Mouse (Mus musculus): ENCODE results near the gene Dnm1. TPM values are rescaled to one million over a fixed set of nuclear protein-coding genes. Genes with fewer than 3 reads are reported as not detected.
A peak's percentile ranks its signal among the peaks of the same experiment; 100 is the strongest.

Gene Dnm1
- polyA plus RNA-seq, 1 experiment from 2014 or later, result 4.5 TPM

- Histone ChIP-seq H3K36me3 (no peaks in the 10 kb centered on the region), H3K27ac (replicated peaks) (peak overlapping the region; percentile 76), H3K9ac (peak overlapping the region; percentile 61; the same call in 1 of the 2 replicates), H3K4me1 (peaks cover 11% of the 10 kb centered on the region; the same call in 1 of the 2 replicates), H3K4me2 (no peak overlapping the region), H3K4me3 (no peak overlapping the region), H3K9me3 (no peaks in the 10 kb centered on the region), H3K27me3 (replicated peaks) (peaks cover 24% of the 10 kb centered on the region)
- no peak for ATAC-seq (ENCODE audit: extremely low read depth, insufficient number of reproducible peaks, low FRiP score, low TSS enrichment)
- 26% methylated on average over 6 of the region's 6 CpGs for WGBS
Measured at GRCm38 (mm10) chr2:32329531-32329930, 23.6 kb downstream of the Dnm1 start.

GRCm38 (mm10) chr2:32328911-32329460 lies 24.2 kb downstream of the Dnm1 start:
- peaks cover 18% of the 10 kb centered on the region for H3K27me3 ChIP-seq (replicated peaks)
- no peaks in the 10 kb centered on the region for H3K9me3 ChIP-seq
- H3K27ac ChIP-seq (replicated peaks), result peak overlapping the region; percentile 76
- 40% methylated on average over 13 of the region's 13 CpGs for WGBS
- H3K4me1 ChIP-seq, result peaks cover 11% of the 10 kb centered on the region; the same call in 1 of the 2 replicates
- H3K9ac ChIP-seq, result peak overlapping the region; percentile 61
- H3K4me2 ChIP-seq, result no peak overlapping the region
- no peaks in the 10 kb centered on the region for H3K36me3 ChIP-seq
- no peak for ATAC-seq (ENCODE audit: extremely low read depth, insufficient number of reproducible peaks, low FRiP score, low TSS enrichment)
- H3K4me3 ChIP-seq, result no peak overlapping the region

- Histone ChIP-seq H3K4me1 (peaks cover 14% of the 10 kb centered on the region; the same call in 1 of the 2 replicates), H3K4me3 (no peak overlapping the region), H3K9ac (no peak overlapping the region), H3K9me3 (no peaks in the 10 kb centered on the region), H3K4me2 (no peak overlapping the region), H3K36me3 (no peaks in the 10 kb centered on the region), H3K27ac (replicated peaks) (no peak overlapping the region), H3K27me3 (replicated peaks) (peaks cover 2% of the 10 kb centered on the region)
- WGBS, result 80% methylated on average over 4 of the region's 4 CpGs
- ATAC-seq (ENCODE audit: extremely low read depth, insufficient number of reproducible peaks, low FRiP score, low TSS enrichment), result no peak
Measured at GRCm38 (mm10) chr2:32327200-32327599, 25.9 kb downstream of the Dnm1 start.

GRCm38 (mm10) chr2:32325342-32325741 lies 27.8 kb downstream of the Dnm1 start:
- Histone ChIP-seq H3K4me2 (no peak overlapping the region), H3K4me3 (no peak overlapping the region), H3K9me3 (no peaks in the 10 kb centered on the region), H3K27me3 (replicated peaks) (peaks cover 9% of the 10 kb centered on the region; the same call in 1 of the 2 replicates), H3K27ac (replicated peaks) (peak overlapping the region; percentile 49), H3K36me3 (no peaks in the 10 kb centered on the region), H3K4me1 (peaks cover 21% of the 10 kb centered on the region), H3K9ac (no peak overlapping the region)
- 38% methylated on average over 7 of the region's 7 CpGs for WGBS
- no peak for ATAC-seq (ENCODE audit: extremely low read depth, insufficient number of reproducible peaks, low FRiP score, low TSS enrichment)

- Histone ChIP-seq H3K4me1 (peaks cover 27% of the 10 kb centered on the region), H3K9ac (no peak overlapping the region), H3K4me3 (no peak overlapping the region), H3K4me2 (no peak overlapping the region), H3K36me3 (no peaks in the 10 kb centered on the region), H3K27ac (replicated peaks) (no peak overlapping the region), H3K9me3 (no peaks in the 10 kb centered on the region), H3K27me3 (replicated peaks) (peaks cover 12% of the 10 kb centered on the region; the same call in 1 of the 2 replicates)
- ATAC-seq (ENCODE audit: extremely low read depth, insufficient number of reproducible peaks, low FRiP score, low TSS enrichment), result no peak
- WGBS, result 63% methylated on average over 4 of the region's 4 CpGs
Measured at GRCm38 (mm10) chr2:32324322-32324721, 28.8 kb downstream of the Dnm1 start.

- ATAC-seq (ENCODE audit: extremely low read depth, insufficient number of reproducible peaks, low FRiP score, low TSS enrichment), result no peak
- Histone ChIP-seq H3K4me3 (no peak overlapping the region), H3K9ac (no peak overlapping the region), H3K4me1 (peaks cover 34% of the 10 kb centered on the region), H3K27me3 (replicated peaks) (peaks cover 23% of the 10 kb centered on the region; the same call in 1 of the 2 replicates), H3K27ac (replicated peaks) (no peak overlapping the region), H3K4me2 (no peak overlapping the region), H3K9me3 (no peaks in the 10 kb centered on the region), H3K36me3 (no peaks in the 10 kb centered on the region)
- 74% methylated on average over 7 of the region's 7 CpGs for WGBS
Measured at GRCm38 (mm10) chr2:32322754-32323741, 30.1 kb downstream of the Dnm1 start.

- H3K9me3 ChIP-seq, result no peaks in the 10 kb centered on the region
- peaks cover 47% of the 10 kb centered on the region for H3K4me1 ChIP-seq
- no peak overlapping the region for H3K4me3 ChIP-seq
- no peak for ATAC-seq (ENCODE audit: extremely low read depth, insufficient number of reproducible peaks, low FRiP score, low TSS enrichment)
- H3K4me2 ChIP-seq, result no peak overlapping the region
- 0 out of 2 replicates have a peak overlapping the region, but pooled peaks have one; percentile 21 for H3K27ac ChIP-seq (replicated peaks)
- no peak overlapping the region for H3K9ac ChIP-seq
- no peaks in the 10 kb centered on the region for H3K36me3 ChIP-seq
- peaks cover 35% of the 10 kb centered on the region for H3K27me3 ChIP-seq (replicated peaks)
- WGBS, result 61% methylated on average over 9 of the region's 9 CpGs
Measured at GRCm38 (mm10) chr2:32321591-32322298, 31.4 kb downstream of the Dnm1 start.

- H3K27ac ChIP-seq (replicated peaks), result peak overlapping the region; percentile 90; the same call in 1 of the 2 replicates
- peaks cover 56% of the 10 kb centered on the region for H3K4me1 ChIP-seq
- H3K4me3 ChIP-seq, result no peak overlapping the region
- H3K4me2 ChIP-seq, result no peak overlapping the region
- no peak overlapping the region for H3K9ac ChIP-seq
- no peaks in the 10 kb centered on the region for H3K9me3 ChIP-seq
- WGBS, result 58% methylated on average over 11 of the region's 11 CpGs
- ATAC-seq (ENCODE audit: extremely low read depth, insufficient number of reproducible peaks, low FRiP score, low TSS enrichment), result no peak
- no peaks in the 10 kb centered on the region for H3K36me3 ChIP-seq
- peaks cover 38% of the 10 kb centered on the region for H3K27me3 ChIP-seq (replicated peaks)
Measured at GRCm38 (mm10) chr2:32320721-32321120, 32.4 kb downstream of the Dnm1 start.

GRCm38 (mm10) chr2:32319586-32320580 lies 33.3 kb downstream of the Dnm1 start:
- Histone ChIP-seq H3K9me3 (no peaks in the 10 kb centered on the region), H3K27me3 (replicated peaks) (peaks cover 45% of the 10 kb centered on the region), H3K4me3 (no peak overlapping the region), H3K27ac (replicated peaks) (peak overlapping the region; percentile 90), H3K4me2 (peak overlapping the region; percentile 70), H3K9ac (0 out of 2 replicates have a peak overlapping the region, but pooled peaks have one; percentile 5), H3K4me1 (peaks cover 63% of the 10 kb centered on the region), H3K36me3 (no peaks in the 10 kb centered on the region)
- no peak for ATAC-seq (ENCODE audit: extremely low read depth, insufficient number of reproducible peaks, low FRiP score, low TSS enrichment)
- WGBS, result 32% methylated on average over 9 of the region's 9 CpGs
